Mouse (Mus musculus) CD4-positive naive resting alpha-beta T cell, adult 76 days (primary cell): Measurements from ENCODE around the gene Mlana. TPM values are rescaled to one million over a fixed set of nuclear protein-coding genes. Genes with fewer than 3 reads are reported as not detected.

Source experiments
- total RNA-seq: library from RNA; stranded (reverse); gene quantifications from one replicate; pipeline ENCODE4 v1.2.4, GENCODE M21; 2023

The Mlana gene
- total RNA-seq: not detected

DNA sequence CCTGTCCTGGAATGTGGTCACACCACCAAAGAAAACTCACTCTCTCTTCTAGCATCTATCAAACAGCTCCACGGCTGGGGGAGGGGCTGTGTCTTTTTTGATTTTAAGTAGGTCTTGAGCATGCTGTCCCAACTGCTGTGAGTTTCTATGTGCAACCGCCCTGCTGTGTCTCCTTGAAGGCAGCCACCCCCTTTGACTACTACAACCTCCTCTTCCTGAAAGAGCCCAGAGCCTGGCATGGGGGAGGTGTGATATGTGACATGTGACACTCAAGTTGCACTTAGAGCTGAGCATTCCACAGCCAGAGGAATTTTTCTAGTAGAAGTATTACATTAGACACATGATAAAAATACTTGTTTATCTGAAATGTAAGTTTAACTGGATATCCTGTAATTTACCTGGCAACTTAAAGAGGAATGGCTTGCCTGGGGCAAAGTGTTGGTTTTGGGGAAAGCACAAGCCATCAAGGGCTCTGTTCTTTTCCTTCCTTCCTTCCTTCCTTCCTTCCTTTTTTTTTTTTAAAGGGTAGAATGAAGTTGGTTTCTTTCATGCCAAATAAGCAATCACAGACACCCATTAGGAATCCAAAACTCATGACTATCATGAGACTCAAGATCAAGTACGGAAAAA is at the start of gene Mlana:
Gene Mlana (plus strand): TSS at position 580 of the 630 bp plus-strand sequence.

Other genes starting within 250 kb of the Mlana start
- 37.7 TPM for gene Ric1, start 175.5 kb upstream of the Mlana start, total RNA-seq
- 21.1 TPM for gene Ermp1, start 49.4 kb upstream of the Mlana start, total RNA-seq
- gene 9930021J03Rik, start 108.2 kb downstream of the Mlana start, total RNA-seq: 36.3 TPM
- gene Ranbp6, start 115.2 kb downstream of the Mlana start, total RNA-seq: 24.3 TPM
- not detected for gene Il33, start 227.3 kb downstream of the Mlana start, total RNA-seq